Mouse (Mus musculus): Measurements from ENCODE around the gene Mrgprg.

DNA sequence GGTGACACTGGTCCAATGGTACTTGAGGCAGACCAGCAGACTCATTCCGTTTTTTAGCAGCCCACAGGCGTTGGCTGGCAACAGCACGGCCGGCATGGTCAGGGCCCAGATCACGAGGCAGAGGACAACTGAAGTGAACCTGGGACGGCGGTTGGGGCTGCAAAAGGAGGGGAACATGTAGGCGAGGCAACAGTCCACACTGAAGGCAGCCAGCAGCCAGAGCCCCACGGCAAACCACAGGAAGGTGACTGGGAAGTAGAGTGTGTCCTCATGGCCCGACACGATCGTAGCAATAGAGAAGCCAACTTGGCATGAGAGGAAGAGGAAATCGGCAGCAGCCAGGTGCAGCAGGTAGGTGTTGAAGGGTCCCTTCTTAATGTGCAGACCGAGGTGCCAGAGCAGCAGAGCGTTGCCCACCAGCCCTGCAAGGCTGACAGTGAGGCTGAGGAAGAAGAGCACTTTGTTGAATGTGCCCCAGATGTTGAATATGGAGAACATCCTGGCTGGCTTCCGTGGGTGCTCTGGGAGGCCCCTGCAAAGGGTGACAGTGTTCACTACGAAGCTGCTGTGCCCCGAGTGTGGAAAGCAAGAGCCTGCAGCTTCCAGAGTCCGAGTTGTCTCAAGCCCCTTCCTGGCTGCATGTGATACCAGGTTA lies 1.8 kb downstream of the Mrgprg start:
- no peak for TF ChIP-seq CTCF (IDR thresholded peaks at IDR 0.05; ENCODE audit: low read depth, low read length)
- TF ChIP-seq TAL1 (conservative IDR thresholded peaks at IDR 0.05; ENCODE audit: low read depth, low read length): no peak
- TF ChIP-seq GATA1 (IDR thresholded peaks at IDR 0.05; ENCODE audit: borderline replicate concordance, low read length): no peak
- TF ChIP-seq POLR2AphosphoS5 (IDR thresholded peaks at IDR 0.05; ENCODE audit: insufficient replicate concordance, low read depth, low read length): no peak
- TF ChIP-seq GATA2 (IDR thresholded peaks at IDR 0.05; ENCODE audit: borderline replicate concordance, low read depth, low read length): no peak
